Mouse (Mus musculus) kidney, adult 2 months (tissue): Measurements from ENCODE around the gene Fbxl17. TPM values are rescaled to one million over a fixed set of nuclear protein-coding genes. Genes with fewer than 3 reads are reported as not detected.

ENCODE experiments used
- DNase-seq: peaks from one replicate; pipeline ENCODE4 v3.0.0; 2021
- H3K27ac ChIP-seq: fragments of 200-500 bp; 2 replicates; pipeline ENCODE4 v1.5.1; 2012; ENCODE audit warnings: low read depth, low read length, control low read depth, inconsistent platforms; ENCODE audit not compliant: insufficient read depth
- H3K27me3 ChIP-seq: fragments of 200-500 bp; replicated peaks from 2 replicates; pipeline ENCODE4 v1.6.1; 2012; ENCODE audit warnings: mild to moderate bottlenecking, moderate library complexity, low read length, inconsistent platforms; ENCODE audit not compliant: control insufficient read depth, insufficient read depth
- H3K36me3 ChIP-seq: fragments of 200-500 bp; 2 replicates; pipeline ENCODE4 v1.6.1; 2012; ENCODE audit warnings: mild to moderate bottlenecking, moderate library complexity, low read length, inconsistent platforms; ENCODE audit not compliant: control insufficient read depth, insufficient read depth
- H3K4me1 ChIP-seq: fragments of 200-500 bp; 2 replicates; pipeline ENCODE4 v1.6.1; 2011; ENCODE audit warnings: low read length; ENCODE audit not compliant: control insufficient read depth, insufficient read depth
- H3K4me3 ChIP-seq: fragments of 200-500 bp; 2 replicates; pipeline ENCODE4 v1.5.1; 2011; ENCODE audit warnings: mild to moderate bottlenecking, low read depth, low read length, control low read depth; ENCODE audit not compliant: insufficient read depth
- CTCF ChIP-seq: fragments of 200-500 bp; conservative IDR thresholded peaks from 2 replicates; pipeline ENCODE4 v1.5.1; 2011; ENCODE audit warnings: low read depth, mild to moderate bottlenecking, control low read depth, low read length, moderate library complexity, mixed read lengths; ENCODE audit not compliant: insufficient read depth, insufficient read length
- POLR2A ChIP-seq: fragments of 200-500 bp; IDR thresholded peaks from one replicate; pipeline ENCODE4 v1.6.1; 2011; ENCODE audit warnings: low read depth, low read length, control low read depth
- WGBS: fragments of 180-500 bp; shearing (Covaris S2); methylation state at CpG from one replicate; pipeline ENCODE4 v1.1.7; 2018; 5-methylcytosine and 5-hydroxymethylcytosine counted together
- polyA plus RNA-seq: library from polyadenylated mRNA; depleted of rRNA; stranded (reverse); fragments of >200 nt; gene quantifications from 2 replicates; pipeline ENCODE4 v1.2.3, GENCODE M21; 2012

The Fbxl17 gene
- polyA plus RNA-seq, 1 experiment: 10.2 TPM

GRCm38 (mm10) chr17:63092774-63093173 lies 407.0 kb downstream of the Fbxl17 start:
- no peaks in the 10 kb centered on the region for H3K27me3 ChIP-seq
- H3K4me1 ChIP-seq: no peaks in the 10 kb centered on the region
- no peak overlapping the region for H3K27ac ChIP-seq
- no peak overlapping the region for H3K4me3 ChIP-seq
- no peaks in the 10 kb centered on the region for H3K36me3 ChIP-seq
- DNase-seq: no peak
- 66% methylated on average over 6 of the region's 6 CpGs for WGBS
- TF ChIP-seq CTCF (no peak), POLR2A (no peak)

- 84% methylated on average over 3 of the region's 3 CpGs for WGBS
- H3K4me1 ChIP-seq: no peaks in the 10 kb centered on the region
- H3K4me3 ChIP-seq: no peak overlapping the region
- H3K27me3 ChIP-seq: no peaks in the 10 kb centered on the region
- H3K36me3 ChIP-seq: no peaks in the 10 kb centered on the region
- H3K27ac ChIP-seq: no peak overlapping the region
- no peak for TF ChIP-seq CTCF
- TF ChIP-seq POLR2A: no peak
- no peak for DNase-seq
Observed at GRCm38 (mm10) chr17:63090112-63090511, 409.7 kb downstream of the Fbxl17 start.

- no peak for TF ChIP-seq POLR2A
- Histone ChIP-seq H3K27me3 (no peaks in the 10 kb centered on the region), H3K36me3 (no peaks in the 10 kb centered on the region), H3K27ac (no peak overlapping the region), H3K4me1 (no peaks in the 10 kb centered on the region), H3K4me3 (no peak overlapping the region)
- no peak for DNase-seq
- WGBS: 78% methylated on average over 10 of the region's 10 CpGs
Observed at GRCm38 (mm10) chr17:63087265-63087664, 412.6 kb downstream of the Fbxl17 start.

- H3K4me1 ChIP-seq: no peaks in the 10 kb centered on the region
- H3K27me3 ChIP-seq: no peaks in the 10 kb centered on the region
- 72% methylated on average over 3 of the region's 3 CpGs for WGBS
- no peak for TF ChIP-seq POLR2A
- TF ChIP-seq CTCF: no peak
- no peak overlapping the region for H3K27ac ChIP-seq
- DNase-seq: no peak
- H3K4me3 ChIP-seq: no peak overlapping the region
- H3K36me3 ChIP-seq: no peaks in the 10 kb centered on the region
Observed at GRCm38 (mm10) chr17:63086526-63086925, 413.3 kb downstream of the Fbxl17 start.

GRCm38 (mm10) chr17:63085227-63085626 lies 414.6 kb downstream of the Fbxl17 start:
- H3K27me3 ChIP-seq: no peaks in the 10 kb centered on the region
- H3K36me3 ChIP-seq: no peaks in the 10 kb centered on the region
- H3K27ac ChIP-seq: no peak overlapping the region
- no peak for TF ChIP-seq CTCF
- TF ChIP-seq POLR2A: no peak
- no peak overlapping the region for H3K4me3 ChIP-seq
- DNase-seq: no peak
- H3K4me1 ChIP-seq: no peaks in the 10 kb centered on the region
- 79% methylated on average over 6 of the region's 6 CpGs for WGBS

DNA sequence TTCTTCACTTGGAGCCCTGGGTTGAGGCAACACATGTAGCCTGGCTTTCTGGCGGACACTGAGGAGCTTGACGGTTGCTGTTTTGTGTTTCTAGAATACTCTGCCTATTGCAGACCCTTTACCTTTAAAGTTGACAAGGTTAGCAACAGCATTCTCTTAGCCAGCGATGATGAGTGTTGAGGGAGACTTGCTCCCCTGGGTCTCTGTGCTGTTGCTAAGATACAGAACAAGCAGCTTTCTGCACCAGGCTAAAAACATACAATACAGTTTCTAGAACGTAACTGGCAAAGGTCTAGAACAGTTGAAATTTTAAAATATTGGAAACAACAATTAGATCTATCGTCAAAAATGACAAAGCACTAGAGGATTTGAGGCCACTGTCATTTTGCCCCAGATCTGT lies 420.7 kb downstream of the Fbxl17 start:
- Histone ChIP-seq H3K27ac (no peak overlapping the region), H3K4me1 (no peaks in the 10 kb centered on the region), H3K4me3 (no peak overlapping the region), H3K36me3 (no peaks in the 10 kb centered on the region; the same call in 1 of the 2 replicates), H3K27me3 (no peaks in the 10 kb centered on the region)
- WGBS: 93% methylated on average over 5 of the region's 5 CpGs
- DNase-seq: no peak
- no peak for TF ChIP-seq POLR2A
- TF ChIP-seq CTCF: no peak

GRCm38 (mm10) chr17:63077509-63077908 lies 422.3 kb downstream of the Fbxl17 start:
- H3K27ac ChIP-seq: no peak overlapping the region
- no peak for TF ChIP-seq POLR2A
- no peak for TF ChIP-seq CTCF
- no peaks in the 10 kb centered on the region for H3K27me3 ChIP-seq
- H3K4me3 ChIP-seq: no peak overlapping the region
- no peaks in the 10 kb centered on the region for H3K4me1 ChIP-seq
- 93% methylated on average over 5 of the region's 5 CpGs for WGBS
- no peak for DNase-seq
- H3K36me3 ChIP-seq: no peaks in the 10 kb centered on the region; the same call in 1 of the 2 replicates

GRCm38 (mm10) chr17:63076661-63077060 lies 423.2 kb downstream of the Fbxl17 start:
- no peak for TF ChIP-seq POLR2A
- no peak for TF ChIP-seq CTCF
- no peak for DNase-seq
- 68% methylated on average over 8 of the region's 8 CpGs for WGBS

More at GRCm38 (mm10) chr17:63076661-63077060, 423.2 kb downstream of the Fbxl17 start:
- H3K27ac ChIP-seq: no peak overlapping the region
- no peaks in the 10 kb centered on the region for H3K27me3 ChIP-seq
- H3K4me1 ChIP-seq: no peaks in the 10 kb centered on the region
- no peak overlapping the region for H3K4me3 ChIP-seq
- H3K36me3 ChIP-seq: no peaks in the 10 kb centered on the region; the same call in 1 of the 2 replicates
